Mouse (Mus musculus): ENCODE data around the gene Tbc1d5. TPM values are rescaled to one million over a fixed set of nuclear protein-coding genes. Genes with fewer than 3 reads are reported as not detected.

Tbc1d5 gene
- polyA plus RNA-seq, 1 experiment from 2014 or later, result 23.7 TPM

DNA sequence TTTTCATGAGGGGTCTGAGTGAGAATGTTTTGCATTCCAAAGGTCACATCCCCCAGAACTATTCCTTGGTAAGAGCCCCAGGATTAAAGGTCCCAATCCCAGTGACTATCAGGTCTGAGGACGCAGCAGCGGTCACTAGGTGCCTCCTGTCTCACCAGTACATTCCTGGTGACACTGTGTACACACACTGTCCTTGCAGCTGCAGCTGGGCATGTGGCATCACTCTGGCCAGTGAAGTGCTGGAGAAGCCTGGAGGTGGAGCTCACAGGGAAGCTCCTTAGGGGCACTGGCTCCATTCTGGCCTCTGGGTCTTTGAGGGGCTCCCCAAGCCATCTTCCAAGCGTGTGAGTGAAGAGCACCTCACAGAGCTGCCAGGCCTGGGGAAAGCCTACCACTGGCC is 427.2 kb downstream of the Tbc1d5 start:
- ATAC-seq, result no peak
- ChIA-PET POLR2A (no interaction called here), CTCF (no interaction called here)
- no peak for TF ChIP-seq CTCF (IDR thresholded peaks at IDR 0.05)
- DNase-seq (ENCODE audit: low read depth, low spot score), result no peak
- in situ Hi-C loops (cut with MboI; ENCODE audit: low pct_unique_long_range_greater_than_20kb), result no loop called here
- H3K27me3 ChIP-seq, result no peaks in the 10 kb centered on the region

DNA sequence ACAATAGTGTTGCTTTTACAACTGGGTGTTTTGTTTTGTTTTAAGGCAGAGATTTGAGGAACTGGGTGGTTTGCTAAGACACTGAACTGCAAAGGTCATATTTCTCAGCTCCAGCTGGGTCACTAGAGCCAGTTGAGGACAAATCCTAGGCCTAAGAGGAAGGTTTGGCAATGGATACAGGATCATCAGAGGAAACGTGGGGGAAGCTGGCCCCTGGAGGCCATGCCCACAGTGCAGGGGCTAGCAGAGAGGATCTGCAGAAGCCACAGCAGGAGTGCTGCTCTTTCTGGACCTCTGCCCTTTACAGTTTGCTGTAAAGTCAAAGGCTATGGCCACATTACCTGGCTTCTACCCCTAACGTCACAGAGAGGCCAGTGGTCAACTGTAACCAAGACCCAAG is 428.3 kb downstream of the Tbc1d5 start:
- DNase-seq (ENCODE audit: low read depth, low spot score) (no peak), ATAC-seq (no peak)
- POLR2A ChIA-PET, result no interaction called here
- no peaks in the 10 kb centered on the region for H3K27me3 ChIP-seq
- TF ChIP-seq CTCF (IDR thresholded peaks at IDR 0.05), result no peak
- CTCF ChIA-PET, result no interaction called here
- in situ Hi-C loops (cut with MboI; ENCODE audit: low pct_unique_long_range_greater_than_20kb), result no loop called here

- DNase-seq (ENCODE audit: low read depth, low spot score), result no peak
- ChIA-PET POLR2A (no interaction called here), CTCF (interaction anchor here (1.3 to 2.8 kb wide), 2 partner anchors 11 to 19 kb away, joined by 3 to 8 read pairs; no protein-coding TSS in a partner anchor)
- no peak for TF ChIP-seq CTCF (IDR thresholded peaks at IDR 0.05)
- no peak for ATAC-seq
- H3K27me3 ChIP-seq, result no peaks in the 10 kb centered on the region
- in situ Hi-C loops (cut with MboI; ENCODE audit: low pct_unique_long_range_greater_than_20kb), result no loop called here
These were observed 437.8 kb downstream of the Tbc1d5 start for GRCm38 (mm10) chr17:50741386-50741785.

GRCm38 (mm10) chr17:50740804-50741203 is 438.3 kb downstream of the Tbc1d5 start:
- in situ Hi-C loops (cut with MboI; ENCODE audit: low pct_unique_long_range_greater_than_20kb), result no loop called here
- ATAC-seq, result no peak
- ChIA-PET POLR2A (no interaction called here), CTCF (interaction anchor here (2.8 kb wide), 1 partner anchor 19 kb away, joined by 8 read pairs; no protein-coding TSS in a partner anchor)
- DNase-seq (ENCODE audit: low read depth, low spot score), result no peak
- no peaks in the 10 kb centered on the region for H3K27me3 ChIP-seq
- no peak for TF ChIP-seq CTCF (IDR thresholded peaks at IDR 0.05)

DNA sequence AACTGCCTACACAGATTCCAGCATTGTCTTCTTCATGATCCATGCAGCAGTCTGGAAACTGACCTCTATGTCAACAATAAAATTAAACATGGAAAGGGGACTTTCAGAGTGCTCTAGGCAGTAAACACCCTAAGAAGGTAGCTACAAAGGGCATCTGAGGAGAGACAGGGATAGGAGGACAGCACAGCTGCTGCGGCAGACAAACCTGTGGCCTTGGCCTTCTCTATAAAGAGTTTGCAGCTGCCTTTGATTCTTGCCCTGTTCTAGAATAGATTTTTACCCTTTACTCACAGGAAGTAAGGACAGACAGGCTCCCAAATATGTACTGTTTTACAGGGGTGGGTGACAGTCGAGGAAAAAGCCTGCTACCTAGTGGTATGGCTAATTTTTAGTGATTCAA is 440.7 kb downstream of the Tbc1d5 start:
- DNase-seq (ENCODE audit: low read depth, low spot score) (no peak), ATAC-seq (no peak)
- CTCF ChIA-PET, result no interaction called here
- POLR2A ChIA-PET, result no interaction called here
- in situ Hi-C loops (cut with MboI; ENCODE audit: low pct_unique_long_range_greater_than_20kb), result no loop called here
- TF ChIP-seq CTCF (IDR thresholded peaks at IDR 0.05), result no peak
- no peaks in the 10 kb centered on the region for H3K27me3 ChIP-seq

DNA sequence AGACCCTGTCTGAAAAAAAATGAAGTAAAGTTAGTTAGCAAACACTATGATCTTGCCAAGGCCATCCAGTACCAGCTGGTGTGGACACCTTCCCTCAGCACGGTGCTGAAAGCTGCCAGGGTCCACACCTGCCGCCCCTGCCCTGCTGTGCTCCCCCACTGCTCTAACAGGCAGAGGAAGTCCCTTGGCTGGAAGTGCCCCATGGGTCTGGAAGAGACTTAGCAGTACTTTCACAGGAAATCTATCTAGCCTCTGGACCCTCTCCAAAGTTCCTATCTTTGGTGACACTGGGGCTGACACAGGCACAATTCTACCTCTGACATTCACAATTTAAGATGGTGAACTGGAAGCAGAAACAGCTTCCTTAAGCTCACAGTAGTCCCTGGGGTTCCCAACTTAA is 442.1 kb downstream of the Tbc1d5 start:
- POLR2A ChIA-PET, result no interaction called here
- H3K27me3 ChIP-seq, result no peaks in the 10 kb centered on the region
- TF ChIP-seq CTCF (IDR thresholded peaks at IDR 0.05), result no peak
- ATAC-seq (no peak), DNase-seq (ENCODE audit: low read depth, low spot score) (no peak)
- in situ Hi-C loops (cut with MboI; ENCODE audit: low pct_unique_long_range_greater_than_20kb), result no loop called here
- CTCF ChIA-PET, result interaction anchor here (0.9 kb wide), 1 partner anchor 81 kb away, joined by 3 read pairs; no protein-coding TSS in a partner anchor

- no peak for DNase-seq (ENCODE audit: low read depth, low spot score)
- POLR2A ChIA-PET, result interaction anchor here (0.5 kb wide), 1 partner anchor 22 kb away, joined by 4 read pairs; no protein-coding TSS in a partner anchor
- CTCF ChIA-PET, result no interaction called here
- no peak for ATAC-seq
- H3K27me3 ChIP-seq, result no peaks in the 10 kb centered on the region
- no peak for TF ChIP-seq CTCF (IDR thresholded peaks at IDR 0.05)
- in situ Hi-C loops (cut with MboI; ENCODE audit: low pct_unique_long_range_greater_than_20kb), result no loop called here
These were observed 443.1 kb downstream of the Tbc1d5 start for GRCm38 (mm10) chr17:50735955-50736533.

DNA sequence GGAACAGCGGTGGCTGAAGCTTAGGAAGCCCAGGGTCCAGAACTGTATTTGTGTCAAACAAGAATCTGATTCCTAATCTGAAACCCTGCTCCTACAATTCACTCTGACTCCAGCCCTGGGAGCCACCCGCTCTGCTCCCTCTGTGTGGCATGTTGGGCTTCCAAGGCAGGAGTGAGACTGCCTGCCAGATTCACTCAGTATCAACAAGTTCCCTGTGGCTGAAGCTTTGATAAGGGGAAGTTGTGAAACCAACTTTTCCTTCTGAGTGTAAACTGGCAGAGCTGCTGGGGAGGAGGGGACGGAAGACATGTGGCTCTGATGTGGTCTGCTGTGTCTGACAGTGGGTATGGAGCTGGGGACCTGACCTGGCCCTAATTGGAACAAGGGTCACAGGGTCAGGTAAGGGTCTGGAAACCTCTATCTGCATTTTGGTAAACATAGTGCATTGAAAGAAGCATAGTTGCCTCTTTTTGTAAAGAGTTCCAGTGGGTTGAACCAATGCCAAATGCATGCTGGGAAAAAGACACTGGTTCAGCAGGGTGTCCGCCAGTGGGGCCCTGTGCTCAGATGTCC is 443.7 kb downstream of the Tbc1d5 start:
- in situ Hi-C loops (cut with MboI; ENCODE audit: low pct_unique_long_range_greater_than_20kb), result no loop called here
- ChIA-PET POLR2A (no interaction called here), CTCF (no interaction called here)
- no peak for DNase-seq (ENCODE audit: low read depth, low spot score)
- no peak for TF ChIP-seq CTCF (IDR thresholded peaks at IDR 0.05)
- no peak for ATAC-seq
- no peaks in the 10 kb centered on the region for H3K27me3 ChIP-seq

- TF ChIP-seq CTCF (IDR thresholded peaks at IDR 0.05), result no peak
- H3K27me3 ChIP-seq, result no peaks in the 10 kb centered on the region
- ATAC-seq, result no peak
- ChIA-PET POLR2A (no interaction called here), CTCF (no interaction called here)
- no peak for DNase-seq (ENCODE audit: low read depth, low spot score)
- in situ Hi-C loops (cut with MboI; ENCODE audit: low pct_unique_long_range_greater_than_20kb), result no loop called here
These were observed 444.4 kb downstream of the Tbc1d5 start for GRCm38 (mm10) chr17:50734781-50735180.

GRCm38 (mm10) chr17:50733390-50733789 is 445.8 kb downstream of the Tbc1d5 start:
- no peak for TF ChIP-seq CTCF (IDR thresholded peaks at IDR 0.05)
- no peak for DNase-seq (ENCODE audit: low read depth, low spot score)
- ChIA-PET POLR2A (no interaction called here), CTCF (interaction anchor here (1.0 kb wide), 1 partner anchor 10 kb away, joined by 5 read pairs; no protein-coding TSS in a partner anchor)
- in situ Hi-C loops (cut with MboI; ENCODE audit: low pct_unique_long_range_greater_than_20kb), result no loop called here
- no peaks in the 10 kb centered on the region for H3K27me3 ChIP-seq
- no peak for ATAC-seq

GRCm38 (mm10) chr17:50731876-50732275 is 447.3 kb downstream of the Tbc1d5 start:
- ATAC-seq, result no peak
- CTCF ChIA-PET, result no interaction called here
- H3K27me3 ChIP-seq, result no peaks in the 10 kb centered on the region
- POLR2A ChIA-PET, result no interaction called here
- TF ChIP-seq CTCF (IDR thresholded peaks at IDR 0.05), result no peak
- in situ Hi-C loops (cut with MboI; ENCODE audit: low pct_unique_long_range_greater_than_20kb), result no loop called here
- no peak for DNase-seq (ENCODE audit: low read depth, low spot score)

DNA sequence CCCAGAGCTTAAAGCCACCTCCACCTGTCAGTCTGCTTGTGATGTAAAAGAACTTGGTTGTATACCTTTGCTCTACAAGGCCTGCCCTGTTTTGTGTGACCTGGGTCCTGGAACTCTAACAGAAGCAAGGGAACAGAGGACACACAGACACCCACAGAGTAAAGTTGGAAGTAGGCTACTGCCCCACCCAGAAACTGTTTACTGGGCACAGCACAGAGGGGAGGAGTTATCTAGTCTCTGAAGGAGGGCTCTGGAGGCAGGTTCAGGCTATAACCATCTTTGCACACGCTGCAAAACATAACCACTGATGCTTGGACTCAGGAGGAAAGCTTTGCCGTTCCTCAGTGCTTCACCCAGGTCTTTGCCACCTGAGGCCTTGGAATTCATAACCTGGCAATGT is 448.3 kb downstream of the Tbc1d5 start:
- no peak for DNase-seq (ENCODE audit: low read depth, low spot score)
- ChIA-PET CTCF (interaction anchor here (1.1 kb wide), 1 partner anchor 11 kb away, joined by 3 read pairs; no protein-coding TSS in a partner anchor), POLR2A (no interaction called here)
- no peak for TF ChIP-seq CTCF (IDR thresholded peaks at IDR 0.05)
- ATAC-seq, result no peak
- in situ Hi-C loops (cut with MboI; ENCODE audit: low pct_unique_long_range_greater_than_20kb), result no loop called here
- H3K27me3 ChIP-seq, result no peaks in the 10 kb centered on the region
